Mouse (Mus musculus) cerebellum, adult (tissue): ENCODE measurements around the gene Ccdc183.

Experiments
- ATAC-seq: cut with Nextera tagmentation; 2 replicates; pipeline ENCODE4 v1.9.2; 2017; ENCODE audit warnings: mild to moderate bottlenecking, moderate library complexity, mixed read lengths; ENCODE audit not compliant: insufficient number of reproducible peaks, low FRiP score, low TSS enrichment

Ccdc183 gene

GRCm38 (mm10) chr2:25608671-25609070, 8.8 kb downstream of the Ccdc183 start:
- ATAC-seq, result no peak

DNA sequence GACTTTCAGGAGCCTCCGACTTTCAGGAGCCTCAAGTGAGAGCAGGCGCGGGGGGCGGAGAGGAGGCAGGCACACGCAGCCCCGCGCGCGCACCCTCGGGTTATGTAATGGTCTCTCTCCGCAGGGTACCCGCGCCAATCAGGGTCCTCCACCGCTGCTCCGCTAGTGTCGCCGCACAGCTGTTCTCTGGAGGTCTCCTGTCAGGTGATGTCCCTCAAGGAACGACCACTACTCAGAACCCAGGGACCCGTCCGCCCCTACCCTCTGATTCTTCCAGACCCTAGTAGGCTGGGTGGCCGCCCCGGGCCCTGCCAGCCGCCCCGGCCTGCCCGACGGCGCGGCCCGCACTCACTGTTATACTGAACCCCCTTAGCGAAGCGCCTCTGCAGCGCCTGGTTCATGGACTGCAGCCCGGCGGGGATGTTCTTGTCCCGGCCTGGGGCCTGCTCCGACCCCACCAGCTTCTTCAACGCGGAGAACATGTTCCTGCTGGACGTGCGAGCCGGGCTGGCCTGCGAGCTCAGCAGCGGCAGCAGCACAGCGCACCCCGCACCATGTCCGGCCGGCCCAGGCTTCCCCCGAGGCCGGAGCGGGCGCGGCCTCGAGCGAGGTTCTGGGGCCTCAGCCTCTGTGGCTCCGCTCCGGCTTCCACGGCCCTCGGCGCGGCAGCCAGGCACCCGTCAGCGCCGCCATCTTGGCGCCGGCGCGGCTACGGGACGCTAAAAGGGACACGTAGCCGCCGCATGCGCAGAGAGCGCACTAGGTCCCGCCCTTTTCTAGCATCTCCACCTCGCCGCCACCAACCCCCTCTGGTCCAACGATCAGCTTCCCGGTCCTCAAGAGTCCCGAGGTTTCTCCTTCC, 9.5 kb downstream of the Ccdc183 start, which contains the start of gene Rabl6:
TSS of gene Rabl6 (minus strand) at position 761 of the 862 bp plus-strand sequence.
- peak; percentile 79; the same call in 1 of the 2 replicates for ATAC-seq

GRCm38 (mm10) chr2:25602526-25602925, 15.0 kb downstream of the Ccdc183 start:
- no peak for ATAC-seq

GRCm38 (mm10) chr2:25600037-25600436, 17.4 kb downstream of the Ccdc183 start:
- ATAC-seq, result no peak

DNA sequence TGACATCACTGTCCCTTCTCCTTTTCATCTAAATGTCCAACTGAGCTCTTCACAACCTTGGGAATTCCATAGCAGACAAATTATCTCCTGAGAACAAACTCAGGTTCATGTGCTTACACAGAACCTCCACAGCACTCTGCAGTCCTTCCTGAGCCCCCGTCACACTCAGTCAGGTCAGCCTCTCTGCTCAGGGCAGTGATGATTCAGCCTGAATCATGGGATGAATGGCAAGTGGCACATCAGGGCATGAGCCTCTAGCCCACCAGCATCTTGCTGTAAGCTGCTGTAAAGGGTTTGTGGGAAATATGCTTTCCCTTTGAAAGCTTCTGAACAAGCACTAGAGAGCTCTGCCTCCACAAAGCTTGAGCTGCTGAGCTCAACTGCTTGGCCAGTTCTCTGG, 18.7 kb downstream of the Ccdc183 start:
- no peak for ATAC-seq

- no peak for ATAC-seq
Measured at GRCm38 (mm10) chr2:25596765-25597510, 20.5 kb downstream of the Ccdc183 start.

DNA sequence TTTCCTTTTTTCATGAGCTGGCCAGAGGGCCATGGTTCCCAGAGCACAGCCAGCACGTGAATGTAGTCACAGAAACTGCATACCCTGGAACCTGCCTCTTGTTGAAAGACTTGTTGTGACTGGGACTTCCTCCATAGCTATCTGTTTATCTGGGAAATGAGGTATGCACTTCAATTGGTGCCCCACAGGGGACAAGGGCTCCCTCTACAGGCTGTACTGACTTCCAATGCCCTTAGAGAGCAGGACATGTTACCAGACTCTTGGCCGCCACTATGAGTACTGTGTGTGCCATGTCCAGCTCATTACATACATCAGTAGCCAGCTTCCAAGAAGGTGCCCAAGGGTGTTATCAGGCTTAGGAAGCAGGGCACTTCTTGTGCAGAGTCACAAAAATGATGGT, 25.6 kb downstream of the Ccdc183 start:
- peak; percentile 40; the same call in 1 of the 2 replicates for ATAC-seq

- ATAC-seq, result no peak
Measured at GRCm38 (mm10) chr2:25588227-25588907, 29.1 kb downstream of the Ccdc183 start.

DNA sequence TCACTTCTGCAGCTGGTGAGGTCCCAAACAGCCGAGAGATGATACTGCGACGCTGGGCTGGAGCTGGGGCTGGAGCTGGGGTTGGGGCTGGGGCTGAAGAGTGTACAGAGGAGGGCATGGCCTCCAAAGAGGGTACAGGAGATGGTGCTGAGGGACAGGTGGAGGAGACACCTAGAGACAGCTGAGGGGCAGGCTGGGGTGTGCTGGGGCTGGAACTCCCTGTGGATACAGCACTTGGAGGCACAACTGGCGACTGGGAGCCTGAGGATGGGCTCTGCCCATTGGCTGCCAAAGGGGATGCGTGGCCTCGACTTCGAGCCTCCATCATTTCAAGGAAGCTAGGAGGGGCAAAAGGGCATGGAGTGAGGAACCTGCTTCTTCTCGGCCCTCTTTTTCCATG, 30.2 kb downstream of the Ccdc183 start:
- ATAC-seq, result no peak

GRCm38 (mm10) chr2:25585601-25586000, 31.9 kb downstream of the Ccdc183 start:
- no peak for ATAC-seq

- no peak for ATAC-seq
Measured at GRCm38 (mm10) chr2:25584856-25585255, 32.6 kb downstream of the Ccdc183 start.

- ATAC-seq, result no peak
Measured at GRCm38 (mm10) chr2:25584152-25584551, 33.3 kb downstream of the Ccdc183 start.

DNA sequence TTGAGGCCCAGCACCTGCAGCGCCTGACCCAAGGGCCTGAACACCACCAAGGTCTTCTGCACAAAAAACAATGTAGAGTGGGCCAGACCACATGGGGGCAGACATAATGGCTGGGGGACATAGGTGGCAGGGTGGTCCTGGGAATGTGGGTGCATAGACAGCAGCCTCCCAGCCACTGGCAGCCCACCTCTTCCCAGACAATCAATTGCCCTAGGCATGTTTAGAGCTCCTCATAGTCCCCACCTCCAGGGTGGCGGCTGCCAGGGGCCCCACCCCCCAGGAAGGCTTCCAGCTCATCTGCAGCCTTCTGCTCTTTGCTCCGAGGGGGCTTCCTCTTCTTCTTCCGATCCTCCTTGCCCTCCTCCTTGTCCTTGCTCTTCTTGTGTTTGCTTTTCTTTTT, 33.9 kb downstream of the Ccdc183 start:
- ATAC-seq, result no peak

DNA sequence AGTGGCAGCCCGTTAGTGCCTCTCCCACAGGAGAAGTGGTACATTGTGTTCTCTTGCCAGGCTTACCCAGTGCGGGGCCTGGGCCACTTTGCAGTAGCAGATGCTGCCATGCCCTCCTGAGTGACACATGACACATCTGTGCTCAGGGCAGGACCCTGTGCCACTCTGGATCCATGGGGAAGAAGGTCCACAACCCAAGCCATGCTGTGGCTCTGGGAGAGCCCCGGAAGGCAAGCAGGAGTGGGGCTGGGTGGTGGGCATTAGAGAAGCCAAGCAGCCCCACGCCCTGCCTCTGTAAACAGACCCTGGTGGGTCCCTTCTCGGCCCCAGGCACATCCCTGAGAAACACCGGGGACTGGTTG, 34.4 kb downstream of the Ccdc183 start:
- no peak for ATAC-seq

DNA sequence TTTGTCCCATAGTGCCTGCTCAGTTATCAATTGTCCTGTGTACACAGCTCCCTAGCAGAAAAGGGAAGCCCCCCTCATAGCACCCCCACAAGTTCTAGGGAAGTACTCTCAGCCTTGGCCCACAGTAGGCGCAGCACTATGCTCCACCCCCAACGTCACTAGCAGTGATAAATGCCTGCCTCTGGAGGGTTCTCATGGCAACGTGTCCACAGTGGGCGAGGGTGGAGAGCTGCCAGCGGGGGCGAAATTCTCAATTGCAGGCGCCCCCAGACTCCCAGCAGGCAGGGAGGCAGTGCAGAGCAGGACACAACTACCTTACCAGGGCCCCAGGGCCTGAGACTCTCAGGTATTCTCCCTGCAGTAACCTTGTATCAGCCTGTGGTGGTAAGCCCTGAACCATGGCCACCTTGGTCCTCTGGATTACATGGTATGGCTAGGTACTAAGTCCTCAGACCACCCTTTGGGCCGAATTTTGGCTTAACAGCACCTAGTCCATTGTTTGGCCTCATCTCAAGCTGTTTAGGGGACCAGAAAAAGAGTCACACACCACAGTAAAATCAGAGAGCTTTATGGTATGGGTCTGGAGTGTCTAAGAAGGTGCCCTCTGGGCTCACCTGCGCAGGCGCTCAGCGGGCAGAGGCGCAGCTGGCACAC, 34.9 kb downstream of the Ccdc183 start:
- ATAC-seq, result 0 out of 2 replicates have a peak, but pooled peaks have one; percentile 1

DNA sequence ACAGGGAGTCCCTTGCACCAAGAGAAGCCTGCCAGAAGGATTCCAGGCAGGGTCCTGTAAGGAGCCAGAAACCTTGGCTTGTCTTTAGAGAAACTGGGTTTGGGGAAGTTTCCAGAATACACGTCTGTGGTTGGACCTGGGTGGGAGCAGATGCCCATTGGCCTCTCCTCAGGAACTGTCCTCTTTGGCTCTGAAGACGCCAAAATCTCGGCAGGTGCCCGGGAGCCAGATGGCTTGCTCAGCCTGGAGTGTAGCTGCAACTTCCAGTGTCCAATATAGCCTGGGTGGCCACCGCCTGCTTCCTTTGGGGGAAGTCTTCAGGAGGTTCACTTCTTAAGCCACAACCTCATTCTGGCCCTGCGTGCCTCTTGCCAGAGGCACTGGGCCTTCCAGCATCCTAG, 35.6 kb downstream of the Ccdc183 start:
- ATAC-seq, result peak; percentile 51

DNA sequence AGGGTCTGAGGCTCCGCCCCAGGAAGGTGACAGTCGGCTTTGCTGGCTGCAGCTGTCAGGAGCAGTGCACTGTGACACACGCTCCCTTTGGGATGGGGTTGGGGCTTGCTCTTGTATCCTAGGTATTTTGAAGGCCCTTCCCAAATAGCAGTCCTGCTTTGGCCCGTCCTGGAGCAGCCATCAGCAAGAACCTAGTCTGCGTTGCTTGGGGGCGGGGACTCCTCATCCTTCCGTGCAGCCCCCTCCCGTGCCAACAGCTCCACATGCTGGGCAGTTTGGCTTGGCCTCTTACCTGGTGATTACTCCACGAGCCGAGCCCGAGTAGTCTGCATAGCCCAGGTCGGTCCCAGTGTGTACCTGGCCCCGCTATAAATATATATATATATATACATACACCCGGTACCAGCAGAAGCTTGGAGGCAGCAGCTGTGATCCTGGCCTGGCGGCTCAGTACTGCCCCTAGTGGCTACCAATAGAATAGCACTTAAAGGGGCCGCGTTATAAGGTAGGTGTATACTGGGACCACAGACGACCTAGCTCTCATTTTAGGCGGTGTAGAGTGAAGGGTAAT, 36.1 kb downstream of the Ccdc183 start, which contains the start of gene Ajm1:
TSS of gene Ajm1 (minus strand) at position 464 of the 571 bp plus-strand sequence.
- peak; percentile 37 for ATAC-seq

DNA sequence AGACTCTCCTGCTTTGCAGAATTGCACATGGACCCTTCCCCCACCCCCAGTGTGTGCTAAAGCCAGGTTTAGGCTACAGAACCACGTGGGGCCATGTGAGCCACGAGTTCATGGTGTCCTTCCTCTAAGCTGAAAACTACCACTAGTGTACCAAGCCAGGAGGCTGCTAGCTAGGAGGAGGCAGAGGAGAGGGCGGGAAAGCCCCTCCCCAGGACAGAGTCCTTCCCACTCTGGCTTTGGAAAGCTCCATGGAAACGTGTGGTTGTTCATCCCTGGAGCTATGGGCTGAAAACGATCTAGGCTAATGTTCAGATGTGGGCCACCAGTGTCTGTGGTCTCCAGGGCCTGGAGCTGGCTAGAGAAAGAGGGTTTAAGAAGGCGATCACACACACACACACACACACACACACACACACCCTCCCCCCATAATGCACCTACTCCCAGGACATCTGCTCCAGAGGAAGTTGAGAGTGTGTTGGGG, 36.8 kb downstream of the Ccdc183 start:
- no peak for ATAC-seq

- ATAC-seq, result no peak
Measured at GRCm38 (mm10) chr2:25579737-25580460, 37.6 kb downstream of the Ccdc183 start.
